In genomic region chr11:118738323-118738722, GRCm38 (mm10) we compare ENCODE assay signal across 9 mouse cellular contexts.
DNase-seq lines count a peak whose midpoint lies in the region; ATAC-seq and TF ChIP-seq lines count a peak whose summit lies in the region.
"Had no signal": no experiment of that assay in that cellular context is flagged by ENCODE, and none has a peak within 500 bp of the region (broad histone marks: within the 10 kb centered on the region; RNA-seq: fewer than 3 reads in every experiment).

No protein-coding gene starts in this region.

- no peak for TF ChIP-seq EP300 in ES-Bruce4 (IDR thresholded peaks at IDR 0.05; ENCODE audit: insufficient read depth, low read depth, low read length)

- H3K36me3 ChIP-seq in ES-Bruce4 (ENCODE audit: control insufficient read depth, insufficient read depth, low read length, poor library complexity, severe bottlenecking): no peaks in the 10 kb centered on the region

- no peaks in the 10 kb centered on the region for H3K27me3 ChIP-seq in ES-Bruce4 (ENCODE audit: control insufficient read depth, insufficient read depth, low read length, poor library complexity, severe bottlenecking)

- ATAC-seq in megakaryocyte-erythroid progenitor cell, adult 5-6 weeks (replicated peaks; ENCODE audit: low FRiP score, low TSS enrichment, poor library complexity, severe bottlenecking): 0 out of 2 replicates have a peak, but pooled peaks have one; percentile 24

- H3K4me3 ChIP-seq in gastrocnemius, adult 2 months: no peak overlapping the region
- H3K4me3 ChIP-seq in lung, adult 2 months (replicated peaks; ENCODE audit: extremely low read depth, low read depth, low read length): no peak overlapping the region
- H3K4me3 ChIP-seq in ES-Bruce4 (ENCODE audit: low read depth, low read length): no peak overlapping the region

- 35% methylated on average over 7 of the region's 7 CpGs for WGBS in lung, adult 2 months

- H3K9me3 ChIP-seq in ES-Bruce4 (replicated peaks; ENCODE audit: control insufficient read depth, insufficient read depth, low read length, poor library complexity, severe bottlenecking): no peaks in the 10 kb centered on the region

- H3K4me1 ChIP-seq in lung, adult 2 months (ENCODE audit: control insufficient read depth, insufficient read depth, low read length): no peaks in the 10 kb centered on the region
- H3K4me1 ChIP-seq in ES-Bruce4 (ENCODE audit: control insufficient read depth, insufficient read depth, low read length): no peaks in the 10 kb centered on the region

- no peak for DNase-seq in gastrocnemius, adult 2 months
- no peak for DNase-seq in gastrocnemius, adult 18-20 months (ENCODE audit: low spot score)
- DNase-seq in lung, adult 2 months: no peak
- DNase-seq in lung, postnatal 14 days: no peak
- no peak for DNase-seq in urinary bladder, postnatal 25 days (ENCODE audit: low spot score)
- no peak for DNase-seq in embryo, embryonic 9.5 days (ENCODE audit: extremely low spot score)

- intact Hi-C loops in gastrocnemius, adult 2 months (cut with DNase I): loop anchor here (2.0 kb wide), 1 partner anchor 90 kb away; no protein-coding TSS in a partner anchor

- TF ChIP-seq POLR2A in lung, adult 2 months (IDR thresholded peaks at IDR 0.05; ENCODE audit: borderline replicate concordance, extremely low read depth, low read depth, low read length): no peak
- no peak for TF ChIP-seq POLR2A in ES-Bruce4 (IDR thresholded peaks at IDR 0.05; ENCODE audit: insufficient read depth, low read length)

- no peak overlapping the region for H3K9ac ChIP-seq in ES-Bruce4 (ENCODE audit: low read depth, poor library complexity, severe bottlenecking)
- H3K9ac ChIP-seq: lung, embryonic 14.5 days had no signal

- no peak overlapping the region for H3K27ac ChIP-seq in gastrocnemius, adult 2 months
- H3K27ac ChIP-seq in ES-Bruce4 (ENCODE audit: insufficient read depth, low read length): no peak overlapping the region

- peak; percentile 35 for TF ChIP-seq CTCF in gastrocnemius, adult 2 months (IDR thresholded peaks at IDR 0.05)
- TF ChIP-seq CTCF in lung, adult 2 months (IDR thresholded peaks at IDR 0.05; ENCODE audit: insufficient read depth, low read length): 0 out of 2 replicates have a peak, but pooled peaks have one; percentile 11
- peak; percentile 87 for TF ChIP-seq CTCF in ES-Bruce4 (IDR thresholded peaks at IDR 0.05; ENCODE audit: low read depth, low read length)

Comparison
In these comparisons a context has a peak if more than half of its experiments do, and no peak if none do; other contexts are left out.
1. CTCF ChIP-seq: peak in every context shown above with its lines; median percentile 87 in ES-Bruce4; 35 in gastrocnemius, adult 2 months; 11 in lung, adult 2 months.